Mouse (Mus musculus) spleen, adult 2 months (tissue): ENCODE data around the gene 4933402N03Rik. TPM values are rescaled to one million over a fixed set of nuclear protein-coding genes. Genes with fewer than 3 reads are reported as not detected.

Experiments used
- DNase-seq, 2 experiments: peaks; one replicate each; pipeline versions ENCODE4 v3.0.0 to v3.0.0-alpha.2; 2012 to 2021; ENCODE audit warnings: low spot score in 2 of 2, low read depth in 1 of 2
- H3K27ac ChIP-seq: fragments of 200-500 bp; 2 replicates; pipeline ENCODE4 v1.5.1; 2012; ENCODE audit warnings: low read length, inconsistent platforms; ENCODE audit not compliant: insufficient read depth
- H3K27me3 ChIP-seq: fragments of 200-500 bp; 2 replicates; pipeline ENCODE4 v1.6.1; 2012; ENCODE audit warnings: mild to moderate bottlenecking, moderate library complexity, low read length, inconsistent platforms; ENCODE audit not compliant: control insufficient read depth, insufficient read depth
- H3K36me3 ChIP-seq: fragments of 200-500 bp; 2 replicates; pipeline ENCODE4 v1.6.1; 2012; ENCODE audit warnings: mild to moderate bottlenecking, low read length, inconsistent platforms; ENCODE audit not compliant: control insufficient read depth, insufficient read depth
- H3K4me1 ChIP-seq: fragments of 200-500 bp; 2 replicates; pipeline ENCODE4 v1.6.1; 2011; ENCODE audit warnings: inconsistent platforms; ENCODE audit not compliant: control insufficient read depth, insufficient read depth, insufficient read length
- H3K4me3 ChIP-seq: fragments of 200-500 bp; 2 replicates; pipeline ENCODE4 v1.5.1; 2011; ENCODE audit warnings: mild to moderate bottlenecking, inconsistent platforms; ENCODE audit not compliant: insufficient read depth, insufficient read length; ENCODE audit errors: extremely low read depth
- CTCF ChIP-seq: fragments of 200-500 bp; IDR thresholded peaks from 2 replicates; pipeline ENCODE4 v1.5.1; 2011; ENCODE audit warnings: mild to moderate bottlenecking, inconsistent platforms; ENCODE audit not compliant: insufficient read depth, insufficient read length, insufficient replicate concordance; ENCODE audit errors: extremely low read depth
- POLR2A ChIP-seq: fragments of 200-500 bp; IDR thresholded peaks from 2 replicates; pipeline ENCODE4 v1.6.1; 2011; ENCODE audit warnings: low read depth, low read length, inconsistent platforms
- WGBS: fragments of 180-500 bp; shearing (Covaris S2); methylation state at CpG from one replicate; pipeline ENCODE4 v1.1.7; 2018; 5-methylcytosine and 5-hydroxymethylcytosine counted together
- polyA plus RNA-seq: library from polyadenylated mRNA; depleted of rRNA; stranded (reverse); fragments of >200 nt; gene quantifications from 2 replicates; pipeline ENCODE4 v1.2.3, GENCODE M21; 2012; rRNA removed

4933402N03Rik gene
- polyA plus RNA-seq: not detected in 2 replicates

DNA sequence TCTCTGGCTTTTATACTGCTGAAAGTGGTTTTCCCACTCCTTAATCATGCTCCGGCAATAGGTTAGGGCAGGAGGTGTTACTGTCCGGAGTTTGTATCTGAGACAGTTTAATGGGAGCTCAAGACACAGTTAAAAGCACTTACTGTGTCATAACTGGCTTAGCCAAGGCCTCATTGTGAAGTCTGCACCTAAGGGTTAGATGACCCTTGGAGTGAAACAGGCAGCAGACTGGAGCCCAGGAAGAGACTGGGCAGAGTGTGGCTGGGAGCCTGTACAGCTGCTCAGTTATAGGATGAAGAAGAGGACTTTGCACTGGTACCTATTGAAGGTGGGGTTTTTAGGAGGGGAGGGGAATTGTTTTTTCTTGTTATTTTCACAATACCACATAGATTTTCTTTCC is at the start of gene 4933402N03Rik:
4933402N03Rik (minus strand) TSS at position 101 of the 400 bp plus-strand sequence.
- Histone ChIP-seq H3K4me3 (no peak within 1 kb of the TSS), H3K27me3 (no peaks in the 10 kb centered on the region), H3K4me1 (no peaks in the 10 kb centered on the region), H3K27ac (no peak within 1 kb of the TSS), H3K36me3 (no peaks in the 10 kb centered on the region)
- no peak for DNase-seq
- WGBS: 93% methylated on average over 2 of the region's 2 CpGs
- TF ChIP-seq CTCF (no peak), POLR2A (no peak)

DNA sequence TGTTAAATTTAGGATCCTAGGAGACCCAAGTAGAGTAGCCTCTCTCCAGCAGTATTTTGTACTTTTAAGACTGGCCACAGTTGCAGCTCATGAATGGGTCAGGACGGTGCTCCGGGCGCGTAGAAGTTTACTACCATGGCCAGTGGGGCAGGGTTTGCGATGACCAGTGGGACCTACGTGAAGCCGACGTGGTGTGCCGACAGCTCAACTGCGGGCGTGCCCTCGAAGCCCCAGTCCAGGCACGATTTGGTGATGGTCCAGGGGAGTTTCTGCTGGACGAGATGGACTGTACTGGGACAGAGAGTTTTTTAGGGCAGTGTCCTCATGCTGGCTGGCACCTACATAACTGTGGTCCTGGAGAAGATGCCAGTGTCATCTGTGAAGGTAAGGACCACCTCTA is 41.9 kb upstream of the 4933402N03Rik start:
- no peak for DNase-seq
- WGBS: 97% methylated on average over 14 of the region's 14 CpGs
- Histone ChIP-seq H3K27me3 (no peaks in the 10 kb centered on the region), H3K27ac (no peak overlapping the region), H3K4me1 (no peaks in the 10 kb centered on the region), H3K36me3 (no peaks in the 10 kb centered on the region), H3K4me3 (no peak overlapping the region)
- TF ChIP-seq CTCF: no peak
- TF ChIP-seq POLR2A: no peak

DNA sequence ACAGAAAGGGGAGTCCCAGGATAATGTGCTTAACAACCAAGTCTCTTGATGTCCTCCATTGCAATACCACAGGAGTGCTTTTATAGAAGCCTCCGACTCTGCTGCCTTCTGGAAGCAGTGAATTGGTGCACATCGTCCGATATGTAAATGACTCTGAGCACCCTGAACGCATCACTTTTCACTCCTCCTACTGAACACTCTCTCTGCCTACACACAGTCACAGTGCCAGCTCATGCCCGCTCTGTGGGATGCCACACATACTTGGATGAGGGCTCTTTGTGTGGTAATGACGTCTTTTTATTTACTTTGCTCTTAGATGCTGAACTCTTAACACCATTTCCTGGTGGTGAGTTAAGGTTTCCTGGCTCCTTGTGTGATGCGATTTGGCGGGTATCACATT is 40.9 kb upstream of the 4933402N03Rik start:
- no peak overlapping the region for H3K4me3 ChIP-seq
- no peak overlapping the region for H3K27ac ChIP-seq
- H3K27me3 ChIP-seq: no peaks in the 10 kb centered on the region
- H3K4me1 ChIP-seq: no peaks in the 10 kb centered on the region
- no peaks in the 10 kb centered on the region for H3K36me3 ChIP-seq
- DNase-seq: no peak
- TF ChIP-seq CTCF: no peak
- no peak for TF ChIP-seq POLR2A
- 63% methylated on average over 8 of the region's 8 CpGs for WGBS

DNA sequence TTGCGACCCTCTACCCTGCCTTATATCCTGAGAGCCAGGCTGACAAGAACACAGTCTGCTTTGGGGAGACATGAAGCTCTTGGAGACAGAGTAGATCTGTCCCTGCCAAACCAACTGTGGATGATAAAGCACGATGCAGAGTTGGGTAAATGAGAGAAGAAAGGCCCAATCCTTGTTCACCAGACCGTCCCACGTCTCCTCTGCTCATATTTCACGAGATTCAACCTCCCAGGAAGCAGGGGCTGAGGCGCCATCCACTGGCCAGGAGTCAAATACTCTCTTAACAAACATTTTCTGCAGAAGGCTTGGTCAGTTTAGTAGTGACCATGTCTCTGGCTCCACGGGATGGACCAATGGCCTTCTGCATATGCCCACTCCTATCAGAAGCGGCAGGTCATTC is 38.2 kb upstream of the 4933402N03Rik start:
- Histone ChIP-seq H3K4me3 (no peak overlapping the region), H3K27me3 (no peaks in the 10 kb centered on the region), H3K36me3 (no peaks in the 10 kb centered on the region), H3K27ac (no peak overlapping the region), H3K4me1 (no peaks in the 10 kb centered on the region)
- TF ChIP-seq POLR2A (no peak), CTCF (no peak)
- 65% methylated on average over 8 of the region's 8 CpGs for WGBS
- no peak for DNase-seq

DNA sequence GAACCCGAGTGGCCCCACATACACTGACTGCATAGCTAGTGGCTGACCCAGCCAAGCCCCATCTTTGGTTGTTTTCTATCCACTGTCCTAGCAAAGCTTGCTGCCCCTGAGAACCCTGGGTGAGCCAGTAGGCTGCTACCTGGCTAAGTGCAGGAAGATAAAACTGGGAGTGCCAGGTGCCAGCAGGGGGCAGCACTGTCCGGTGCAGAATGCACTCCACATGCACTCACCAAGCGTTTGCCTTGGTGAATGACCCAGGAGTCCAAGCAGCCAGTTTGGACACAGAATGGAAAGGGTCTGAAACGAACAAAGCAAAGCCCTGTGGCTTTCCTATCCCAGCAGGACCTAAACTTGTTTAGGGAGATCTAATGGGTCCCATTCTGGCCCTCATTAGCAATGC is 36.6 kb upstream of the 4933402N03Rik start:
- H3K4me3 ChIP-seq: no peak overlapping the region
- DNase-seq: no peak
- TF ChIP-seq CTCF (peak; percentile 16; the same call in 1 of the 2 replicates), POLR2A (no peak)
- H3K4me1 ChIP-seq: no peaks in the 10 kb centered on the region
- no peaks in the 10 kb centered on the region for H3K36me3 ChIP-seq
- WGBS: 37% methylated on average over 4 of the region's 4 CpGs
- no peaks in the 10 kb centered on the region for H3K27me3 ChIP-seq
- H3K27ac ChIP-seq: no peak overlapping the region

DNA sequence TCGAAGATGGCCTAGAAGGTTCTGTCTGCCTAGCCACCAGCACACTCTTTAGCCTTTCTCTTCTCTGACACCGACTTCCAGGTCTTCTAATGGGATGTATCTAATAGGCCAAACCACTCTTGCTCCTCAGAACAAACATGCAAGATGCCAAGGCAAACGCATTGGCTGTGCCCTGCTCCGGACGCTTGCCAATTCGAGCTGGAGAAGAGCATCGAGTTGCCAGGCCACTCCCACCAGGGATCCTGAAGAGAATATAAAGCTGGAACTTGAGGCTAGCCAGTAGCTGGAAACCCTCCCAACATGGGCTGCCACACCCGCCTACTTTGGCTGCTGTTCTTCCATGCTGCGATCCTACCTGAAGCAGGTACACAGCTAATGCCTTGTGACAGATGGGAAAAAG is 28.0 kb upstream of the 4933402N03Rik start, which contains the start of gene 5430419D17Rik:
5430419D17Rik (plus strand) TSS at position 282 of the 400 bp plus-strand sequence.
- TF ChIP-seq CTCF: no peak
- no peak for TF ChIP-seq POLR2A
- WGBS: 89% methylated on average over 9 of the region's 9 CpGs
- Histone ChIP-seq H3K27me3 (no peaks in the 10 kb centered on the region), H3K36me3 (no peaks in the 10 kb centered on the region), H3K4me3 (no peak within 1 kb of the TSS), H3K4me1 (no peaks in the 10 kb centered on the region; the same call in 1 of the 2 replicates), H3K27ac (no peak within 1 kb of the TSS)
- no peak for DNase-seq

DNA sequence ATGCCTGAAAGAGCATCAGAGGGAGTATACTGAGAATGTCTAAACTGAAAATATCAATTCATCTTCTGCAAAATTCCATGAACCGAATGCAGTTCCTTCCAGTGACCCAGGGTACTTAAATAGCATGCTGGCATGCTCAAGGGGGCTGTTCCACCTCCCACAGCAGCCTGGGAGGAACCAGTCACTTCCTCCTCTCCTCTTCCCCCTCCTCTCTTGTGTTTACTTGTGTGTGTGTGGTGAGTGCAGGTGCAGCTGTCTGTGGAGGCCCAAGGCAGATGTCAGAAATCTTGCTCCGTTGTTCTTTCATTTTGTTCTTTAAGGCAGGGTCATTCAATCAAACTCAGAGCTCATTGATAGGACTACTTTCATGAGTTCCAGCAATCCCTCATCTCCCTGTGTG is 23.0 kb upstream of the 4933402N03Rik start:
- TF ChIP-seq POLR2A (no peak), CTCF (no peak)
- Histone ChIP-seq H3K27ac (no peak overlapping the region), H3K36me3 (no peaks in the 10 kb centered on the region), H3K27me3 (no peaks in the 10 kb centered on the region), H3K4me3 (no peak overlapping the region), H3K4me1 (no peaks in the 10 kb centered on the region; the same call in 1 of the 2 replicates)
- WGBS: 0% methylated on average over 2 of the region's 2 CpGs
- DNase-seq: no peak
